Comparison of ENCODE assay signal across 8 mouse cellular contexts in genomic region chr13:55636185-55636983, GRCm38 (mm10). TPM values are rescaled to one million over a fixed set of nuclear protein-coding genes. Genes with fewer than 3 reads are reported as not detected.
DNase-seq lines count a peak whose midpoint lies in the region; ATAC-seq and TF ChIP-seq lines count a peak whose summit lies in the region.

No protein-coding gene starts in this region.

- no peak for TF ChIP-seq CTCF in CH12.LX (conservative IDR thresholded peaks at IDR 0.05 in 1 of 2, IDR thresholded peaks at IDR 0.05 in 1 of 2; ENCODE audit: low read depth in 2 of 2, low read length in 2 of 2)
- TF ChIP-seq CTCF in liver, postnatal 0 days (IDR thresholded peaks at IDR 0.05; ENCODE audit: low read depth), result no peak
- no peak for TF ChIP-seq CTCF in thymus, adult 2 months (IDR thresholded peaks at IDR 0.05; ENCODE audit: borderline replicate concordance, control insufficient read depth, extremely low read depth, insufficient read depth, low read length, poor library complexity)

- H3K4me2 ChIP-seq in hindbrain, embryonic 12.5 days (replicated peaks), result peak overlapping the region; percentile 84
- H3K4me2 ChIP-seq in hindbrain, embryonic 16.5 days (ENCODE audit: low read length), result no peak overlapping the region; the same call in 1 of the 2 replicates
- H3K4me2 ChIP-seq in CH12.LX (ENCODE audit: insufficient read depth, low read depth, poor library complexity, severe bottlenecking), result peak overlapping the region; percentile 95
- peak overlapping the region; percentile 76 for H3K4me2 ChIP-seq in embryonic facial prominence, embryonic 15.5 days (replicated peaks)
- peak overlapping the region; percentile 84 for H3K4me2 ChIP-seq in liver, postnatal 0 days (ENCODE audit: low read depth, low read length)

- no peak for TF ChIP-seq RAD21 in CH12.LX (IDR thresholded peaks at IDR 0.05; ENCODE audit: low read depth, low read length)

- no peak for DNase-seq in CH12.LX (ENCODE audit: extremely low read depth)
- no peak for DNase-seq in liver, postnatal 0 days
- DNase-seq in thymus, adult 2 months, result no peak
- DNase-seq in frontal cortex, postnatal 14 days (ENCODE audit: low spot score in 2 of 2), result no peak
- DNase-seq in frontal cortex, postnatal 10 days (ENCODE audit: low spot score in 2 of 2), result no peak

- no peak overlapping the region for H3K27ac ChIP-seq in hindbrain, embryonic 12.5 days
- no peak overlapping the region for H3K27ac ChIP-seq in hindbrain, embryonic 16.5 days (ENCODE audit: low read depth, low read length)
- H3K27ac ChIP-seq in CH12.LX (ENCODE audit: insufficient read depth, low read depth), result no peak overlapping the region
- H3K27ac ChIP-seq in embryonic facial prominence, embryonic 15.5 days (replicated peaks), result no peak overlapping the region
- no peak overlapping the region for H3K27ac ChIP-seq in liver, postnatal 0 days (ENCODE audit: low read depth)
- no peak overlapping the region for H3K27ac ChIP-seq in thymus, adult 2 months (ENCODE audit: control insufficient read depth, insufficient read depth, low read length)

- H3K9ac ChIP-seq in hindbrain, embryonic 12.5 days, result no peak overlapping the region
- H3K9ac ChIP-seq in hindbrain, embryonic 16.5 days (ENCODE audit: low read depth, low read length), result no peak overlapping the region
- no peak overlapping the region for H3K9ac ChIP-seq in CH12.LX (ENCODE audit: insufficient read depth, low read depth)
- H3K9ac ChIP-seq in embryonic facial prominence, embryonic 15.5 days, result no peak overlapping the region
- H3K9ac ChIP-seq in liver, postnatal 0 days (replicated peaks), result no peak overlapping the region

- TF ChIP-seq POLR2A in CH12.LX (IDR thresholded peaks at IDR 0.05; ENCODE audit: low read depth, low read length), result no peak
- TF ChIP-seq POLR2A in thymus, adult 2 months (IDR thresholded peaks at IDR 0.05; ENCODE audit: control insufficient read depth, extremely low read depth, insufficient read depth, low read length, poor library complexity), result no peak

- no peak for TF ChIP-seq EP300 in CH12.LX (IDR thresholded peaks at IDR 0.05; ENCODE audit: low read length)
- no peak for TF ChIP-seq EP300 in liver, postnatal 0 days (IDR thresholded peaks at IDR 0.05; ENCODE audit: low read depth)

- H3K27me3 ChIP-seq in hindbrain, embryonic 12.5 days, result no peaks in the 10 kb centered on the region
- no peaks in the 10 kb centered on the region for H3K27me3 ChIP-seq in hindbrain, embryonic 16.5 days (replicated peaks; ENCODE audit: control insufficient read depth, insufficient read depth, low read length)
- no peaks in the 10 kb centered on the region for H3K27me3 ChIP-seq in CH12.LX (replicated peaks)
- no peaks in the 10 kb centered on the region for H3K27me3 ChIP-seq in embryonic facial prominence, embryonic 15.5 days
- H3K27me3 ChIP-seq in liver, postnatal 0 days (ENCODE audit: insufficient read depth, low read length), result no peaks in the 10 kb centered on the region
- no peaks in the 10 kb centered on the region for H3K27me3 ChIP-seq in thymus, adult 2 months (ENCODE audit: control insufficient read depth, insufficient read depth, low read length)

- peaks cover 40% of the 10 kb centered on the region for H3K79me2 ChIP-seq in CH12.LX (replicated peaks; ENCODE audit: control insufficient read depth, extremely low read depth, insufficient read depth, poor library complexity, severe bottlenecking)

- ATAC-seq in hindbrain, embryonic 12.5 days (ENCODE audit: low FRiP score), result no peak
- ATAC-seq in hindbrain, embryonic 16.5 days, result no peak
- no peak for ATAC-seq in embryonic facial prominence, embryonic 15.5 days (ENCODE audit: insufficient number of reproducible peaks, low FRiP score, low TSS enrichment, low read depth)
- ATAC-seq in liver, postnatal 0 days, result no peak

- H3K9me3 ChIP-seq in hindbrain, embryonic 12.5 days (replicated peaks), result no peaks in the 10 kb centered on the region
- no peaks in the 10 kb centered on the region for H3K9me3 ChIP-seq in hindbrain, embryonic 16.5 days (ENCODE audit: control insufficient read depth, low read length)
- H3K9me3 ChIP-seq in CH12.LX (replicated peaks; ENCODE audit: low read length), result no peaks in the 10 kb centered on the region
- H3K9me3 ChIP-seq in embryonic facial prominence, embryonic 15.5 days (replicated peaks), result no peaks in the 10 kb centered on the region
- no peaks in the 10 kb centered on the region for H3K9me3 ChIP-seq in liver, postnatal 0 days (ENCODE audit: low read length)

- peak overlapping the region; percentile 98; the same call in 1 of the 2 replicates for H3K4me3 ChIP-seq in hindbrain, embryonic 12.5 days
- no peak overlapping the region for H3K4me3 ChIP-seq in hindbrain, embryonic 16.5 days (ENCODE audit: low read length)
- H3K4me3 ChIP-seq in CH12.LX (replicated peaks in 1 of 3; ENCODE audit: low read depth in 2 of 3, low read length in 2 of 3, poor library complexity in 1 of 3), result no peak overlapping the region
- H3K4me3 ChIP-seq in embryonic facial prominence, embryonic 15.5 days (replicated peaks), result peak overlapping the region; percentile 97; the same call in 1 of the 2 replicates
- H3K4me3 ChIP-seq in liver, postnatal 0 days (ENCODE audit: low read depth, low read length), result no peak overlapping the region
- H3K4me3 ChIP-seq in thymus, adult 2 months (ENCODE audit: control insufficient read depth, insufficient read depth, low read length), result no peak overlapping the region

- in situ Hi-C loops in CH12.LX (cut with MboI; ENCODE audit: low pct_ligation_motif_present, low pct_unique_long_range_greater_than_20kb, low sequenced_read_pairs), result no loop called here

- peaks cover 53% of the 10 kb centered on the region for H3K36me3 ChIP-seq in hindbrain, embryonic 12.5 days
- peaks cover 26% of the 10 kb centered on the region for H3K36me3 ChIP-seq in hindbrain, embryonic 16.5 days (ENCODE audit: control insufficient read depth, insufficient read depth, low read length)
- H3K36me3 ChIP-seq in CH12.LX (replicated peaks in 1 of 2; ENCODE audit: control insufficient read depth in 1 of 2, insufficient read depth in 1 of 2, low read length in 1 of 2), result peaks cover 22 to 64% of the 10 kb centered on the region in 2 experiments
- H3K36me3 ChIP-seq in embryonic facial prominence, embryonic 15.5 days, result peaks cover 39% of the 10 kb centered on the region
- H3K36me3 ChIP-seq in liver, postnatal 0 days (replicated peaks; ENCODE audit: insufficient read depth, low read length), result peaks cover 24% of the 10 kb centered on the region
- H3K36me3 ChIP-seq in thymus, adult 2 months (ENCODE audit: control insufficient read depth, insufficient read depth, low read length), result peaks cover 27% of the 10 kb centered on the region

- WGBS in hindbrain, embryonic 12.5 days, result 90% methylated on average over 14 of the region's 14 CpGs
- WGBS in hindbrain, embryonic 16.5 days, result 92% methylated on average over 14 of the region's 14 CpGs
- 88% methylated on average over 14 of the region's 14 CpGs for WGBS in embryonic facial prominence, embryonic 15.5 days
- 88% methylated on average over 14 of the region's 14 CpGs for WGBS in liver, postnatal 0 days (ENCODE audit: insufficient replicate concordance)
- 78% methylated on average over 14 of the region's 14 CpGs for WGBS in thymus, adult 2 months

- dilution Hi-C loops in CH12.LX (cut with MboI; ENCODE audit: extremely low pct_ligation_motif_present, extremely low pct_unique_long_range_greater_than_20kb, low sequenced_read_pairs), result no loop called here

- H3K4me1 ChIP-seq in hindbrain, embryonic 12.5 days, result peaks cover 16% of the 10 kb centered on the region
- H3K4me1 ChIP-seq in hindbrain, embryonic 16.5 days (ENCODE audit: control insufficient read depth, insufficient read depth, low read depth, low read length), result peaks cover 15% of the 10 kb centered on the region
- H3K4me1 ChIP-seq in CH12.LX (ENCODE audit: control insufficient read depth in 1 of 2, insufficient read depth in 2 of 2), result peaks cover 6 to 25% of the 10 kb centered on the region in 2 experiments; a peak in 3 of 4 replicates
- H3K4me1 ChIP-seq in embryonic facial prominence, embryonic 15.5 days, result peaks cover 17% of the 10 kb centered on the region
- H3K4me1 ChIP-seq in liver, postnatal 0 days (ENCODE audit: insufficient read depth), result peaks cover 8% of the 10 kb centered on the region; the same call in 1 of the 2 replicates
- peaks cover 12% of the 10 kb centered on the region for H3K4me1 ChIP-seq in thymus, adult 2 months (replicated peaks; ENCODE audit: control insufficient read depth, insufficient read depth, low read length)

RNA-seq across cellular contexts. Expression of gene Ddx46, which starts 1.6 kb away (rescaled TPM):
- 41.1 and 41.2 TPM in 2 replicates for polyA plus RNA-seq in hindbrain, embryonic 12.5 days (2016; fragmentation: Nextera tagmentation; extraction: Ambion mirVana)
- 21.5 and 23.1 TPM in 2 replicates for polyA plus RNA-seq in hindbrain, embryonic 16.5 days (2015; fragmentation: Nextera tagmentation; extraction: Ambion mirVana)
- total RNA-seq in CH12.LX (2012; rRNA removed) (36.1 and 46.3 TPM in 2 replicates), CH12.LX (2014; rRNA removed) (35.4 and 37.4 TPM in 2 replicates)
- polyA plus RNA-seq in CH12.LX (2012; ENCODE audit: insufficient read length, low read depth), result 99.8 and 103 TPM in 2 replicates
- 31.0 and 32.1 TPM in 2 replicates for polyA plus RNA-seq in embryonic facial prominence, embryonic 15.5 days (2015; fragmentation: Nextera tagmentation; extraction: Ambion mirVana)
- polyA plus RNA-seq in liver, postnatal 0 days (2015; fragmentation: Nextera tagmentation; extraction: Ambion mirVana), result 9.8 and 11.7 TPM in 2 replicates
- polyA plus RNA-seq in thymus, adult 2 months (2012; rRNA removed), result 25.3 and 29.5 TPM in 2 replicates

RNA-seq across cellular contexts. Expression of gene Caml, which starts 13.6 kb away (rescaled TPM):
- 74.1 and 75.9 TPM in 2 replicates for polyA plus RNA-seq in hindbrain, embryonic 12.5 days (2016; fragmentation: Nextera tagmentation; extraction: Ambion mirVana)
- 97.4 and 108 TPM in 2 replicates for polyA plus RNA-seq in hindbrain, embryonic 16.5 days (2015; fragmentation: Nextera tagmentation; extraction: Ambion mirVana)
- 29.9 and 41.0 TPM in 2 replicates for total RNA-seq in CH12.LX (2012; rRNA removed)
- 49.9 and 52.9 TPM in 2 replicates for total RNA-seq in CH12.LX (2014; rRNA removed)
- 38.2 and 41.6 TPM in 2 replicates for polyA plus RNA-seq in CH12.LX (2012; ENCODE audit: insufficient read length, low read depth)
- polyA plus RNA-seq in embryonic facial prominence, embryonic 15.5 days (2015; fragmentation: Nextera tagmentation; extraction: Ambion mirVana), result 59.7 and 64.7 TPM in 2 replicates
- polyA plus RNA-seq in liver, postnatal 0 days (2015; fragmentation: Nextera tagmentation; extraction: Ambion mirVana), result 16.2 and 16.7 TPM in 2 replicates
- 15.7 and 17.8 TPM in 2 replicates for polyA plus RNA-seq in thymus, adult 2 months (2012; rRNA removed)

RNA-seq across cellular contexts. Expression of gene B4galt7, which starts 36.7 kb away (rescaled TPM):
- 42.5 and 43.4 TPM in 2 replicates for polyA plus RNA-seq in hindbrain, embryonic 12.5 days (2016; fragmentation: Nextera tagmentation; extraction: Ambion mirVana)
- 40.9 and 42.3 TPM in 2 replicates for polyA plus RNA-seq in hindbrain, embryonic 16.5 days (2015; fragmentation: Nextera tagmentation; extraction: Ambion mirVana)
- total RNA-seq in CH12.LX (2012; rRNA removed), result 10.3 and 11.7 TPM in 2 replicates
- total RNA-seq in CH12.LX (2014; rRNA removed), result 11.0 TPM in 2 replicates
- polyA plus RNA-seq in CH12.LX (2012; ENCODE audit: insufficient read length, low read depth), result 8.5 and 8.7 TPM in 2 replicates
- polyA plus RNA-seq in embryonic facial prominence, embryonic 15.5 days (2015; fragmentation: Nextera tagmentation; extraction: Ambion mirVana), result 30.3 and 32.3 TPM in 2 replicates
- polyA plus RNA-seq in liver, postnatal 0 days (2015; fragmentation: Nextera tagmentation; extraction: Ambion mirVana), result 5.4 and 6.4 TPM in 2 replicates
- 45.3 and 47.2 TPM in 2 replicates for polyA plus RNA-seq in thymus, adult 2 months (2012; rRNA removed)

RNA-seq across cellular contexts. Expression of gene B230219D22Rik, which starts 56.5 kb away (rescaled TPM):
- polyA plus RNA-seq in hindbrain, embryonic 12.5 days (2016; fragmentation: Nextera tagmentation; extraction: Ambion mirVana), result 74.6 and 78.4 TPM in 2 replicates
- 65.5 and 73.6 TPM in 2 replicates for polyA plus RNA-seq in hindbrain, embryonic 16.5 days (2015; fragmentation: Nextera tagmentation; extraction: Ambion mirVana)
- total RNA-seq in CH12.LX (2012; rRNA removed), result 22.1 and 23.2 TPM in 2 replicates
- total RNA-seq in CH12.LX (2014; rRNA removed), result 35.0 and 36.1 TPM in 2 replicates
- 25.0 and 25.7 TPM in 2 replicates for polyA plus RNA-seq in CH12.LX (2012; ENCODE audit: insufficient read length, low read depth)
- polyA plus RNA-seq in embryonic facial prominence, embryonic 15.5 days (2015; fragmentation: Nextera tagmentation; extraction: Ambion mirVana), result 59.5 and 60.3 TPM in 2 replicates
- 8.6 and 9.0 TPM in 2 replicates for polyA plus RNA-seq in liver, postnatal 0 days (2015; fragmentation: Nextera tagmentation; extraction: Ambion mirVana)
- 61.2 and 62.1 TPM in 2 replicates for polyA plus RNA-seq in thymus, adult 2 months (2012; rRNA removed)

Comparison
In these comparisons a context has a peak if more than half of its experiments do, and no peak if none do; other contexts are left out.
1. H3K4me3 ChIP-seq: peak in hindbrain, embryonic 12.5 days (single experiment) and embryonic facial prominence, embryonic 15.5 days (single experiment); none in hindbrain, embryonic 16.5 days (single experiment), CH12.LX (0 of 3), liver, postnatal 0 days (single experiment) and thymus, adult 2 months (single experiment).